Mouse (Mus musculus): ENCODE measurements around the gene Lifr. TPM values are rescaled to one million over a fixed set of nuclear protein-coding genes. Genes with fewer than 3 reads are reported as not detected.

Lifr gene
- polyA plus RNA-seq, 1 experiment from 2014 or later, result 17.5 TPM

GRCm38 (mm10) chr15:7149796-7150195, 59.4 kb downstream of the Lifr start:
- H3K36me3 ChIP-seq (ENCODE audit: control insufficient read depth, insufficient read depth, low read length), result no peaks in the 10 kb centered on the region
- H3K4me1 ChIP-seq (ENCODE audit: control insufficient read depth, insufficient read depth, low read length), result no peaks in the 10 kb centered on the region
- no peak for DNase-seq
- 96% methylated on average over 18 of the region's 18 CpGs for WGBS
- no peak overlapping the region for H3K4me2 ChIP-seq (ENCODE audit: low read length)
- ATAC-seq (ENCODE audit: low FRiP score, low TSS enrichment), result no peak
- H3K9me3 ChIP-seq (ENCODE audit: control insufficient read depth, low read length), result no peaks in the 10 kb centered on the region
- H3K27me3 ChIP-seq (ENCODE audit: control insufficient read depth, insufficient read depth, low read length), result no peaks in the 10 kb centered on the region
- no peak overlapping the region for H3K4me3 ChIP-seq (replicated peaks; ENCODE audit: low read depth, low read length)
- H3K9ac ChIP-seq (replicated peaks; ENCODE audit: low read length), result no peak overlapping the region
- H3K27ac ChIP-seq (replicated peaks; ENCODE audit: low read depth, low read length), result no peak overlapping the region

- H3K9ac ChIP-seq (replicated peaks; ENCODE audit: low read length), result no peak overlapping the region
- no peak overlapping the region for H3K4me2 ChIP-seq (ENCODE audit: low read length)
- no peaks in the 10 kb centered on the region for H3K9me3 ChIP-seq (ENCODE audit: control insufficient read depth, low read length)
- no peaks in the 10 kb centered on the region for H3K36me3 ChIP-seq (ENCODE audit: control insufficient read depth, insufficient read depth, low read length)
- no peaks in the 10 kb centered on the region for H3K27me3 ChIP-seq (ENCODE audit: control insufficient read depth, insufficient read depth, low read length)
- H3K4me1 ChIP-seq (ENCODE audit: control insufficient read depth, insufficient read depth, low read length), result no peaks in the 10 kb centered on the region
- no peak for ATAC-seq (ENCODE audit: low FRiP score, low TSS enrichment)
- H3K4me3 ChIP-seq (replicated peaks; ENCODE audit: low read depth, low read length), result no peak overlapping the region
- H3K27ac ChIP-seq (replicated peaks; ENCODE audit: low read depth, low read length), result no peak overlapping the region
- WGBS, result 91% methylated on average over 9 of the region's 9 CpGs
- no peak for DNase-seq
Observed at GRCm38 (mm10) chr15:7150591-7150990, 60.2 kb downstream of the Lifr start.

GRCm38 (mm10) chr15:7152116-7152760, 61.8 kb downstream of the Lifr start:
- Histone ChIP-seq H3K4me1 (ENCODE audit: control insufficient read depth, insufficient read depth, low read length) (no peaks in the 10 kb centered on the region), H3K9me3 (ENCODE audit: control insufficient read depth, low read length) (no peaks in the 10 kb centered on the region)

GRCm38 (mm10) chr15:7154010-7154736, 63.8 kb downstream of the Lifr start:
- no peak overlapping the region for H3K4me3 ChIP-seq (replicated peaks; ENCODE audit: low read depth, low read length)
- no peak overlapping the region for H3K27ac ChIP-seq (replicated peaks; ENCODE audit: low read depth, low read length)
- H3K9me3 ChIP-seq (ENCODE audit: control insufficient read depth, low read length), result no peaks in the 10 kb centered on the region
- 84% methylated on average over 15 of the region's 15 CpGs for WGBS
- H3K4me1 ChIP-seq (ENCODE audit: control insufficient read depth, insufficient read depth, low read length), result no peaks in the 10 kb centered on the region
- H3K27me3 ChIP-seq (ENCODE audit: control insufficient read depth, insufficient read depth, low read length), result no peaks in the 10 kb centered on the region
- no peak overlapping the region for H3K4me2 ChIP-seq (ENCODE audit: low read length)
- no peaks in the 10 kb centered on the region; the same call in 1 of the 2 replicates for H3K36me3 ChIP-seq (ENCODE audit: control insufficient read depth, insufficient read depth, low read length)
- ATAC-seq (ENCODE audit: low FRiP score, low TSS enrichment), result no peak
- no peak for DNase-seq
- no peak overlapping the region for H3K9ac ChIP-seq (replicated peaks; ENCODE audit: low read length)

More at GRCm38 (mm10) chr15:7152116-7152760, 61.8 kb downstream of the Lifr start:
- H3K9ac ChIP-seq (replicated peaks; ENCODE audit: low read length), result no peak overlapping the region
- H3K27ac ChIP-seq (replicated peaks; ENCODE audit: low read depth, low read length), result no peak overlapping the region
- 72% methylated on average over 10 of the region's 10 CpGs for WGBS
- no peak overlapping the region for H3K4me2 ChIP-seq (ENCODE audit: low read length)
- ATAC-seq (ENCODE audit: low FRiP score, low TSS enrichment) (no peak; the same call in 1 of the 2 replicates), DNase-seq (peak; percentile 25)
- H3K4me3 ChIP-seq (replicated peaks; ENCODE audit: low read depth, low read length), result no peak overlapping the region
- H3K36me3 ChIP-seq (ENCODE audit: control insufficient read depth, insufficient read depth, low read length), result no peaks in the 10 kb centered on the region
- no peaks in the 10 kb centered on the region for H3K27me3 ChIP-seq (ENCODE audit: control insufficient read depth, insufficient read depth, low read length)

- WGBS, result 74% methylated on average over 7 of the region's 7 CpGs
- ATAC-seq (ENCODE audit: low FRiP score, low TSS enrichment) (no peak), DNase-seq (peak; percentile 50)
- Histone ChIP-seq H3K4me2 (ENCODE audit: low read length) (no peak overlapping the region), H3K4me3 (replicated peaks; ENCODE audit: low read depth, low read length) (no peak overlapping the region), H3K27ac (replicated peaks; ENCODE audit: low read depth, low read length) (no peak overlapping the region), H3K4me1 (ENCODE audit: control insufficient read depth, insufficient read depth, low read length) (no peaks in the 10 kb centered on the region), H3K36me3 (ENCODE audit: control insufficient read depth, insufficient read depth, low read length) (no peaks in the 10 kb centered on the region; the same call in 1 of the 2 replicates), H3K9ac (replicated peaks; ENCODE audit: low read length) (no peak overlapping the region), H3K27me3 (ENCODE audit: control insufficient read depth, insufficient read depth, low read length) (no peaks in the 10 kb centered on the region), H3K9me3 (ENCODE audit: control insufficient read depth, low read length) (no peaks in the 10 kb centered on the region)
Observed at GRCm38 (mm10) chr15:7154737-7155090, 64.3 kb downstream of the Lifr start.

GRCm38 (mm10) chr15:7157658-7158057, 67.2 kb downstream of the Lifr start:
- Histone ChIP-seq H3K9me3 (ENCODE audit: control insufficient read depth, low read length) (no peaks in the 10 kb centered on the region), H3K36me3 (ENCODE audit: control insufficient read depth, insufficient read depth, low read length) (no peaks in the 10 kb centered on the region; the same call in 1 of the 2 replicates), H3K27ac (replicated peaks; ENCODE audit: low read depth, low read length) (no peak overlapping the region), H3K27me3 (ENCODE audit: control insufficient read depth, insufficient read depth, low read length) (no peaks in the 10 kb centered on the region), H3K4me1 (ENCODE audit: control insufficient read depth, insufficient read depth, low read length) (no peaks in the 10 kb centered on the region), H3K9ac (replicated peaks; ENCODE audit: low read length) (no peak overlapping the region), H3K4me2 (ENCODE audit: low read length) (no peak overlapping the region), H3K4me3 (replicated peaks; ENCODE audit: low read depth, low read length) (no peak overlapping the region)
- ATAC-seq (ENCODE audit: low FRiP score, low TSS enrichment) (no peak), DNase-seq (no peak)
- WGBS, result 95% methylated on average over 6 of the region's 6 CpGs

GRCm38 (mm10) chr15:7159869-7160268, 69.5 kb downstream of the Lifr start:
- Histone ChIP-seq H3K4me1 (ENCODE audit: control insufficient read depth, insufficient read depth, low read length) (no peaks in the 10 kb centered on the region), H3K9me3 (ENCODE audit: control insufficient read depth, low read length) (no peaks in the 10 kb centered on the region), H3K9ac (replicated peaks; ENCODE audit: low read length) (no peak overlapping the region), H3K4me2 (ENCODE audit: low read length) (no peak overlapping the region), H3K27ac (replicated peaks; ENCODE audit: low read depth, low read length) (no peak overlapping the region), H3K36me3 (ENCODE audit: control insufficient read depth, insufficient read depth, low read length) (no peaks in the 10 kb centered on the region; the same call in 1 of the 2 replicates), H3K27me3 (ENCODE audit: control insufficient read depth, insufficient read depth, low read length) (no peaks in the 10 kb centered on the region), H3K4me3 (replicated peaks; ENCODE audit: low read depth, low read length) (no peak overlapping the region)
- DNase-seq, result no peak
- 93% methylated on average over 9 of the region's 9 CpGs for WGBS
- no peak for ATAC-seq (ENCODE audit: low FRiP score, low TSS enrichment)

GRCm38 (mm10) chr15:7160321-7160720, 69.9 kb downstream of the Lifr start:
- no peaks in the 10 kb centered on the region for H3K9me3 ChIP-seq (ENCODE audit: control insufficient read depth, low read length)
- H3K4me1 ChIP-seq (ENCODE audit: control insufficient read depth, insufficient read depth, low read length), result no peaks in the 10 kb centered on the region
- no peak overlapping the region for H3K9ac ChIP-seq (replicated peaks; ENCODE audit: low read length)
- H3K27me3 ChIP-seq (ENCODE audit: control insufficient read depth, insufficient read depth, low read length), result no peaks in the 10 kb centered on the region
- no peak overlapping the region for H3K4me3 ChIP-seq (replicated peaks; ENCODE audit: low read depth, low read length)
- no peaks in the 10 kb centered on the region; the same call in 1 of the 2 replicates for H3K36me3 ChIP-seq (ENCODE audit: control insufficient read depth, insufficient read depth, low read length)
- H3K27ac ChIP-seq (replicated peaks; ENCODE audit: low read depth, low read length), result no peak overlapping the region
- no peak overlapping the region for H3K4me2 ChIP-seq (ENCODE audit: low read length)
- no peak for DNase-seq
- ATAC-seq (ENCODE audit: low FRiP score, low TSS enrichment), result no peak
- 86% methylated on average over 8 of the region's 8 CpGs for WGBS

- H3K27ac ChIP-seq (replicated peaks; ENCODE audit: low read depth, low read length), result no peak overlapping the region
- no peaks in the 10 kb centered on the region for H3K9me3 ChIP-seq (ENCODE audit: control insufficient read depth, low read length)
- WGBS, result 80% methylated on average over 6 of the region's 6 CpGs
- no peak overlapping the region for H3K9ac ChIP-seq (replicated peaks; ENCODE audit: low read length)
- no peak overlapping the region for H3K4me2 ChIP-seq (ENCODE audit: low read length)
- no peaks in the 10 kb centered on the region for H3K27me3 ChIP-seq (ENCODE audit: control insufficient read depth, insufficient read depth, low read length)
- no peak overlapping the region for H3K4me3 ChIP-seq (replicated peaks; ENCODE audit: low read depth, low read length)
- H3K36me3 ChIP-seq (ENCODE audit: control insufficient read depth, insufficient read depth, low read length), result no peaks in the 10 kb centered on the region
- no peaks in the 10 kb centered on the region for H3K4me1 ChIP-seq (ENCODE audit: control insufficient read depth, insufficient read depth, low read length)
- DNase-seq, result no peak
- no peak for ATAC-seq (ENCODE audit: low FRiP score, low TSS enrichment)
Observed at GRCm38 (mm10) chr15:7163851-7164250, 73.4 kb downstream of the Lifr start.
